Mouse (Mus musculus): ENCODE results near the gene Iqcn. TPM values are rescaled to one million over a fixed set of nuclear protein-coding genes. Genes with fewer than 3 reads are reported as not detected.

Iqcn gene
- polyA plus RNA-seq, 1 experiment from 2014 or later: not detected

GRCm38 (mm10) chr8:70709794-70710193 is 6.5 kb downstream of the Iqcn start:
- no peaks in the 10 kb centered on the region for H3K9me3 ChIP-seq
- H3K4me3 ChIP-seq: no peak overlapping the region
- no peaks in the 10 kb centered on the region for H3K36me3 ChIP-seq
- no peaks in the 10 kb centered on the region for H3K27me3 ChIP-seq
- no peaks in the 10 kb centered on the region for H3K4me1 ChIP-seq
- H3K27ac ChIP-seq: no peak overlapping the region
- no peak for ATAC-seq (ENCODE audit: low FRiP score, low read depth)
- 90% methylated on average over 9 of the region's 9 CpGs for WGBS
- H3K9ac ChIP-seq: no peak overlapping the region
- H3K4me2 ChIP-seq (replicated peaks): no peak overlapping the region

- H3K36me3 ChIP-seq: no peaks in the 10 kb centered on the region
- ATAC-seq (ENCODE audit: low FRiP score, low read depth): no peak
- WGBS: 93% methylated on average over 1 of the region's 1 CpGs
- H3K9ac ChIP-seq: no peak overlapping the region
- no peak overlapping the region for H3K4me3 ChIP-seq
- no peaks in the 10 kb centered on the region for H3K4me1 ChIP-seq
- H3K27me3 ChIP-seq: no peaks in the 10 kb centered on the region
- no peaks in the 10 kb centered on the region for H3K9me3 ChIP-seq
- H3K27ac ChIP-seq: no peak overlapping the region
- no peak overlapping the region for H3K4me2 ChIP-seq (replicated peaks)
Measured at GRCm38 (mm10) chr8:70710296-70710695, 7.0 kb downstream of the Iqcn start.

- H3K9me3 ChIP-seq: no peaks in the 10 kb centered on the region
- H3K27ac ChIP-seq: no peak overlapping the region
- H3K27me3 ChIP-seq: no peaks in the 10 kb centered on the region
- H3K9ac ChIP-seq: no peak overlapping the region
- H3K36me3 ChIP-seq: no peaks in the 10 kb centered on the region
- 89% methylated on average over 11 of the region's 11 CpGs for WGBS
- no peaks in the 10 kb centered on the region for H3K4me1 ChIP-seq
- ATAC-seq (ENCODE audit: low FRiP score, low read depth): no peak
- no peak overlapping the region for H3K4me3 ChIP-seq
- H3K4me2 ChIP-seq (replicated peaks): no peak overlapping the region
Measured at GRCm38 (mm10) chr8:70711041-70711440, 7.8 kb downstream of the Iqcn start.

GRCm38 (mm10) chr8:70713991-70714390 is 10.7 kb downstream of the Iqcn start:
- Histone ChIP-seq H3K27ac (no peak overlapping the region), H3K9me3 (no peaks in the 10 kb centered on the region), H3K4me1 (peaks cover 3% of the 10 kb centered on the region; the same call in 1 of the 2 replicates), H3K4me3 (no peak overlapping the region), H3K4me2 (replicated peaks) (no peak overlapping the region), H3K27me3 (0 out of 2 replicates have a peak, but pooled peaks cover 4% of the 10 kb centered on the region), H3K9ac (no peak overlapping the region), H3K36me3 (no peaks in the 10 kb centered on the region)
- ATAC-seq (ENCODE audit: low FRiP score, low read depth): no peak
- WGBS: 85% methylated on average over 7 of the region's 7 CpGs

- Histone ChIP-seq H3K27me3 (peaks cover 12% of the 10 kb centered on the region; the same call in 1 of the 2 replicates), H3K4me1 (peaks cover 3% of the 10 kb centered on the region; the same call in 1 of the 2 replicates), H3K4me3 (no peak overlapping the region), H3K4me2 (replicated peaks) (no peak overlapping the region), H3K9me3 (no peaks in the 10 kb centered on the region), H3K36me3 (no peaks in the 10 kb centered on the region), H3K9ac (no peak overlapping the region), H3K27ac (no peak overlapping the region)
- WGBS: 48% methylated on average over 2 of the region's 2 CpGs
- ATAC-seq (ENCODE audit: low FRiP score, low read depth): no peak
Measured at GRCm38 (mm10) chr8:70715086-70715485, 11.8 kb downstream of the Iqcn start.

- Histone ChIP-seq H3K27ac (no peak overlapping the region), H3K9ac (no peak overlapping the region), H3K27me3 (peaks cover 12% of the 10 kb centered on the region; the same call in 1 of the 2 replicates), H3K9me3 (no peaks in the 10 kb centered on the region), H3K36me3 (no peaks in the 10 kb centered on the region), H3K4me2 (replicated peaks) (no peak overlapping the region), H3K4me1 (peaks cover 3% of the 10 kb centered on the region; the same call in 1 of the 2 replicates), H3K4me3 (no peak overlapping the region)
- WGBS: 86% methylated on average over 40 of the region's 40 CpGs
- ATAC-seq (ENCODE audit: low FRiP score, low read depth): no peak
Measured at GRCm38 (mm10) chr8:70716521-70717400, 13.5 kb downstream of the Iqcn start.

- Histone ChIP-seq H3K36me3 (no peaks in the 10 kb centered on the region), H3K9ac (no peak within 1 kb of the TSS), H3K27ac (no peak within 1 kb of the TSS), H3K9me3 (no peaks in the 10 kb centered on the region), H3K4me2 (replicated peaks) (peak within 1 kb of the TSS; percentile 27), H3K4me1 (peaks cover 3% of the 10 kb centered on the region; the same call in 1 of the 2 replicates), H3K4me3 (no peak within 1 kb of the TSS), H3K27me3 (peaks cover 12% of the 10 kb centered on the region; the same call in 1 of the 2 replicates)
- no peak for ATAC-seq (ENCODE audit: low FRiP score, low read depth)
- WGBS: 3% methylated on average over 19 of the region's 19 CpGs
Measured at GRCm38 (mm10) chr8:70718297-70718696, 15.0 kb downstream of the Iqcn start, which contains the start of gene Gm3336. Gene Gm3336, plus strand, starts transcription at chr8:70718543.

- no peak for ATAC-seq (ENCODE audit: low FRiP score, low read depth)
- H3K36me3 ChIP-seq: no peaks in the 10 kb centered on the region
- H3K9ac ChIP-seq: no peak overlapping the region
- no peak overlapping the region for H3K4me2 ChIP-seq (replicated peaks)
- peaks cover 3% of the 10 kb centered on the region; the same call in 1 of the 2 replicates for H3K4me1 ChIP-seq
- peaks cover 12% of the 10 kb centered on the region; the same call in 1 of the 2 replicates for H3K27me3 ChIP-seq
- H3K9me3 ChIP-seq: no peaks in the 10 kb centered on the region
- no peak overlapping the region for H3K4me3 ChIP-seq
- 70% methylated on average over 9 of the region's 9 CpGs for WGBS
- no peak overlapping the region for H3K27ac ChIP-seq
Measured at GRCm38 (mm10) chr8:70719796-70720270, 16.6 kb downstream of the Iqcn start.

- peaks cover 13% of the 10 kb centered on the region; the same call in 1 of the 2 replicates for H3K27me3 ChIP-seq
- H3K4me3 ChIP-seq: no peak overlapping the region
- no peak overlapping the region for H3K9ac ChIP-seq
- H3K27ac ChIP-seq: no peak overlapping the region
- peak; percentile 43; the same call in 1 of the 2 replicates for ATAC-seq (ENCODE audit: low FRiP score, low read depth)
- H3K4me2 ChIP-seq (replicated peaks): no peak overlapping the region
- WGBS: 4% methylated on average over 3 of the region's 3 CpGs
- peaks cover 3% of the 10 kb centered on the region; the same call in 1 of the 2 replicates for H3K4me1 ChIP-seq
- H3K36me3 ChIP-seq: no peaks in the 10 kb centered on the region
- H3K9me3 ChIP-seq: no peaks in the 10 kb centered on the region
Measured at GRCm38 (mm10) chr8:70720739-70721138, 17.5 kb downstream of the Iqcn start.

GRCm38 (mm10) chr8:70721601-70722000 is 18.3 kb downstream of the Iqcn start:
- Histone ChIP-seq H3K4me2 (replicated peaks) (no peak overlapping the region), H3K4me1 (peaks cover 3% of the 10 kb centered on the region; the same call in 1 of the 2 replicates)
- WGBS: 83% methylated on average over 8 of the region's 8 CpGs

GRCm38 (mm10) chr8:70723486-70724210 is 20.4 kb downstream of the Iqcn start, which contains the start of gene Pde4c:
Gene Pde4c, plus strand, starts transcription at chr8:70723720.
- WGBS: 55% methylated on average over 7 of the region's 7 CpGs

More at GRCm38 (mm10) chr8:70721601-70722000, 18.3 kb downstream of the Iqcn start:
- Histone ChIP-seq H3K9ac (peak overlapping the region; percentile 35), H3K9me3 (no peaks in the 10 kb centered on the region), H3K27ac (no peak overlapping the region), H3K4me3 (no peak overlapping the region), H3K27me3 (peaks cover 21% of the 10 kb centered on the region), H3K36me3 (no peaks in the 10 kb centered on the region)
- ATAC-seq (ENCODE audit: low FRiP score, low read depth): no peak

GRCm38 (mm10) chr8:70724216-70724615 is 21.0 kb downstream of the Iqcn start:
- Histone ChIP-seq H3K27ac (no peak overlapping the region), H3K9me3 (no peaks in the 10 kb centered on the region), H3K4me2 (replicated peaks) (no peak overlapping the region), H3K4me1 (no peaks in the 10 kb centered on the region), H3K4me3 (no peak overlapping the region), H3K36me3 (no peaks in the 10 kb centered on the region), H3K9ac (no peak overlapping the region), H3K27me3 (peaks cover 42% of the 10 kb centered on the region)
- 76% methylated on average over 12 of the region's 12 CpGs for WGBS
- ATAC-seq (ENCODE audit: low FRiP score, low read depth): no peak

More at GRCm38 (mm10) chr8:70723486-70724210, 20.4 kb downstream of the Iqcn start, which contains the start of gene Pde4c:
- Histone ChIP-seq H3K9ac (no peak within 1 kb of the TSS; the same call in 1 of the 2 replicates), H3K4me1 (no peaks in the 10 kb centered on the region), H3K4me3 (no peak within 1 kb of the TSS), H3K27me3 (peaks cover 37% of the 10 kb centered on the region), H3K36me3 (no peaks in the 10 kb centered on the region), H3K9me3 (no peaks in the 10 kb centered on the region), H3K27ac (no peak within 1 kb of the TSS), H3K4me2 (replicated peaks) (no peak within 1 kb of the TSS)
- no peak for ATAC-seq (ENCODE audit: low FRiP score, low read depth)
